Mouse (Mus musculus) ES-Bruce4 (cell line): ENCODE results near the gene Ddx42.

Experiments
- CTCF ChIP-seq: IDR thresholded peaks from one replicate; pipeline ENCODE4 v1.8.1; 2011; ENCODE audit warnings: low read depth, low read length
- EP300 ChIP-seq: IDR thresholded peaks from 2 replicates; pipeline ENCODE4 v1.6.1; 2011; ENCODE audit warnings: low read depth, low read length; ENCODE audit not compliant: insufficient read depth
- POLR2A ChIP-seq: IDR thresholded peaks from one replicate; pipeline ENCODE4 v1.8.1; 2011; ENCODE audit warnings: low read length; ENCODE audit not compliant: insufficient read depth

DNA sequence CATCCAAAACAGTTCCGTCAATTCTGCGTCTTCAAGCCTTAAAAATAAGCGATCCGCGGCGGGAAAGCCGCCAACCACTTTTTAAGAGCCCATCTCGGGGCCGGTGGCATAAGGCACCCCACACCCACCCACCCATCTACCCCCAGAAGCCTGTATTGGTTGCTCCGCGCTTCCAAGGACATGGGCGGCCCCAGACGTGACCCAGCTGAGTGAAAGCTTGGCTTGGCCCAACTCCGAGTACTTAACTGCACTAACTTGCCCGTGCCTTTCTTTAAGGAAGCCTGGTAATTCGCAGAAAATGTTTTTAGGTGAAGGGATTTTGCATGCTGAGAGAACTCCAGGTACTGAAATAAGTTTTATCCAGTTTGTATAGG lies 56.6 kb downstream of the Ddx42 start:
- TF ChIP-seq CTCF: no peak
- no peak for TF ChIP-seq POLR2A
- no peak for TF ChIP-seq EP300
